Mouse (Mus musculus): ENCODE results near the gene Xkr7.

- TF ChIP-seq FLI1 (IDR thresholded peaks at IDR 0.05; ENCODE audit: low read length) (no peak), GATA1 (IDR thresholded peaks at IDR 0.05; ENCODE audit: borderline replicate concordance, low read length) (no peak)
Observed at GRCm38 (mm10) chr2:153083275-153083674, 51.6 kb downstream of the Xkr7 start.
